13 mouse cellular contexts compared by ENCODE assay signal in genomic region chr16:31303276-31303675, GRCm38 (mm10). TPM values are rescaled to one million over a fixed set of nuclear protein-coding genes. Genes with fewer than 3 reads are reported as not detected.
DNase-seq lines count a peak whose midpoint lies in the region; ATAC-seq and TF ChIP-seq lines count a peak whose summit lies in the region.
"Had no signal": no experiment of that assay in that cellular context is flagged by ENCODE, and none has a peak within 500 bp of the region (broad histone marks: within the 10 kb centered on the region; RNA-seq: fewer than 3 reads in every experiment).

No protein-coding gene starts in this region.

- no peak overlapping the region for H3K9ac ChIP-seq in heart, embryonic 11.5 days (ENCODE audit: low read depth, low read length)
- H3K9ac ChIP-seq: neural tube, embryonic 12.5 days had no signal

- 68% methylated on average over 10 of the region's 10 CpGs for WGBS in heart, embryonic 11.5 days (ENCODE audit: insufficient replicate concordance)

- H3K4me3 ChIP-seq in heart, embryonic 11.5 days (ENCODE audit: low read depth, low read length), result no peak overlapping the region
- peak overlapping the region; percentile 50 for H3K4me3 ChIP-seq in testis, adult 2 months (ENCODE audit: control insufficient read depth, low read depth, low read length)
- H3K4me3 ChIP-seq: neural tube, embryonic 12.5 days had no signal

- H3K9me3 ChIP-seq in heart, embryonic 11.5 days (replicated peaks; ENCODE audit: control insufficient read depth, low read length), result no peaks in the 10 kb centered on the region
- H3K9me3 ChIP-seq: neural tube, embryonic 12.5 days had no signal

- H3K4me2 ChIP-seq in heart, embryonic 11.5 days, result no peak overlapping the region
- H3K4me2 ChIP-seq: liver, embryonic 11.5 days; neural tube, embryonic 12.5 days had no signal

- ATAC-seq in heart, embryonic 11.5 days (replicated peaks; ENCODE audit: insufficient number of reproducible peaks, low FRiP score, low TSS enrichment), result no peak
- ATAC-seq: inflammation-experienced regulatory T-cells, adult 6 months had no signal

- no peaks in the 10 kb centered on the region for H3K36me3 ChIP-seq in heart, embryonic 11.5 days (ENCODE audit: control insufficient read depth, insufficient read depth, low read length)
- no peaks in the 10 kb centered on the region for H3K36me3 ChIP-seq in testis, adult 2 months (ENCODE audit: control insufficient read depth, insufficient read depth, low read length)
- H3K36me3 ChIP-seq: neural tube, embryonic 12.5 days had no signal

- no peak for TF ChIP-seq POLR2A in testis, adult 2 months (IDR thresholded peaks at IDR 0.05; ENCODE audit: control insufficient read depth, low read depth, low read length)

- DNase-seq in heart, adult 18-20 months, result peak; percentile 60 to 75
- no peak for DNase-seq in testis, postnatal 10 days (ENCODE audit: low spot score)
- DNase-seq in heart, adult 9 months (ENCODE audit: low spot score in 2 of 2), result peak; percentile 61 to 77
- no peak for DNase-seq in spleen, postnatal 14 days (ENCODE audit: low spot score in 2 of 2)
- no peak for DNase-seq in adrenal gland, postnatal 36 days
- no peak for DNase-seq in spleen, postnatal 4 days (ENCODE audit: low spot score in 2 of 2)
- DNase-seq: cerebellum, adult 9-11 months had no signal

- H3K4me1 ChIP-seq in heart, embryonic 11.5 days (ENCODE audit: control insufficient read depth, insufficient read depth, low read length), result peaks cover 12% of the 10 kb centered on the region; the same call in 1 of the 2 replicates
- H3K4me1 ChIP-seq in testis, adult 2 months (ENCODE audit: control insufficient read depth, insufficient read depth, low read length), result peaks cover 7% of the 10 kb centered on the region

- no peak overlapping the region for H3K27ac ChIP-seq in heart, embryonic 11.5 days (ENCODE audit: low read depth, low read length)
- H3K27ac ChIP-seq in testis, adult 2 months (ENCODE audit: control insufficient read depth, insufficient read depth, low read depth, low read length), result peak overlapping the region; percentile 58
- H3K27ac ChIP-seq: neural tube, embryonic 12.5 days had no signal

- no peak for TF ChIP-seq CTCF in testis, adult 2 months (IDR thresholded peaks at IDR 0.05; ENCODE audit: control insufficient read depth, insufficient read depth, insufficient replicate concordance, low read depth, low read length)

- H3K27me3 ChIP-seq in heart, embryonic 11.5 days (ENCODE audit: control insufficient read depth, insufficient read depth, low read length), result no peaks in the 10 kb centered on the region
- H3K27me3 ChIP-seq in testis, adult 2 months (ENCODE audit: control insufficient read depth, insufficient read depth, low read length), result no peaks in the 10 kb centered on the region
- H3K27me3 ChIP-seq: neural tube, embryonic 12.5 days had no signal

RNA-seq across cellular contexts. Expression of gene Apod, which starts 11.3 kb away (rescaled TPM):
- total RNA-seq in heart, adult 18-20 months (2021), result 1 to 10 TPM; 5.5 to 6.8 TPM
- not detected in 2 replicates for polyA plus RNA-seq in heart, embryonic 11.5 days (2014; fragmentation: Nextera tagmentation; extraction: Ambion mirVana)
- 0.46 and 1.8 TPM in 2 replicates for polyA plus RNA-seq in testis, adult 2 months (2012; rRNA removed)
- 1 to 10 TPM; 4.7 to 4.9 TPM for total RNA-seq in adrenal gland, postnatal 36 days (2021)
- total RNA-seq: megakaryocyte progenitor cell, adult 5-6 weeks had no signal
- polyA plus RNA-seq: liver, embryonic 11.5 days had no signal

RNA-seq across cellular contexts. Expression of gene Ppp1r2, which starts 28.2 kb away (rescaled TPM):
- total RNA-seq in heart, adult 18-20 months (2021), result 10 to 100 TPM; 77.5 to 85.2 TPM
- 90.8 and 91.1 TPM in 2 replicates for polyA plus RNA-seq in heart, embryonic 11.5 days (2014; fragmentation: Nextera tagmentation; extraction: Ambion mirVana)
- 38.9 and 41.0 TPM in 2 replicates for polyA plus RNA-seq in testis, adult 2 months (2012; rRNA removed)
- total RNA-seq in adrenal gland, postnatal 36 days (2021), result 10 to 100 TPM; 76.2 to 76.3 TPM

Comparison
In these comparisons a context has a peak if more than half of its experiments do, and no peak if none do; other contexts are left out.
1. DNase-seq: peak in heart, adult 18-20 months (2 of 2) and heart, adult 9 months (2 of 2); none in testis, postnatal 10 days (single experiment), spleen, postnatal 14 days (0 of 2), adrenal gland, postnatal 36 days (0 of 2) and spleen, postnatal 4 days (0 of 2).